Mouse (Mus musculus): ENCODE results near the gene Iqch. TPM values are rescaled to one million over a fixed set of nuclear protein-coding genes. Genes with fewer than 3 reads are reported as not detected.

The Iqch gene
- 0.06 and 0.07 TPM in 2 replicates for polyA plus RNA-seq (2012; rRNA removed)

GRCm38 (mm10) chr9:63602043-63602939 is at the start of gene Iqch, which contains the start of gene Aagab:
Iqch (minus strand) TSS chr9:63602493.
Aagab (plus strand) TSS chr9:63602660.

GRCm38 (mm10) chr9:63398611-63399462 is 203.5 kb downstream of the Iqch start, which contains the start of gene 2300009A05Rik:
2300009A05Rik (minus strand) TSS chr9:63399246.

GRCm38 (mm10) chr9:63377270-63378142 is 224.8 kb downstream of the Iqch start, which contains the start of gene Map2k5:
Map2k5 (minus strand) TSS chr9:63377902.

Other genes starting within 250 kb of the Iqch start
- 35.5 and 38.0 TPM in 2 replicates for gene Map2k5, start 224.6 kb downstream of the Iqch start, polyA plus RNA-seq (2012; rRNA removed)
- 29.1 and 32.3 TPM in 2 replicates for gene 2300009A05Rik, start 203.2 kb downstream of the Iqch start, polyA plus RNA-seq (2012; rRNA removed)
- gene Aagab, start 167 bp upstream of the Iqch start, polyA plus RNA-seq (2012; rRNA removed), result 26.2 and 26.8 TPM in 2 replicates
- 18.3 and 21.8 TPM in 2 replicates for gene Smad3, start 155.5 kb upstream of the Iqch start, polyA plus RNA-seq (2012; rRNA removed)